Mouse (Mus musculus): Measurements from ENCODE around the gene Slc35f1. TPM values are rescaled to one million over a fixed set of nuclear protein-coding genes. Genes with fewer than 3 reads are reported as not detected.

Gene Slc35f1
- polyA plus RNA-seq, 1 experiment from 2014 or later, result 18.6 TPM

- H3K36me3 ChIP-seq (ENCODE audit: control insufficient read depth, insufficient read depth, low read length), result no peaks in the 10 kb centered on the region
- ATAC-seq (no peak), DNase-seq (ENCODE audit: low spot score) (peak; percentile 27)
- 98% methylated on average over 1 of the region's 1 CpGs for WGBS
- no peaks in the 10 kb centered on the region for H3K27me3 ChIP-seq (replicated peaks; ENCODE audit: control insufficient read depth, insufficient read depth, low read length)
- H3K4me1 ChIP-seq (ENCODE audit: control insufficient read depth, insufficient read depth, low read length), result no peaks in the 10 kb centered on the region
- no peak overlapping the region for H3K4me3 ChIP-seq (ENCODE audit: low read depth, low read length)
- no peaks in the 10 kb centered on the region for H3K9me3 ChIP-seq (replicated peaks; ENCODE audit: control insufficient read depth, low read length)
- H3K9ac ChIP-seq (ENCODE audit: low read length), result no peak overlapping the region
- no peak overlapping the region for H3K27ac ChIP-seq (ENCODE audit: low read depth, low read length)
- no peak overlapping the region for H3K4me2 ChIP-seq (ENCODE audit: low read length)
Measured at GRCm38 (mm10) chr10:52819661-52820060, 129.3 kb downstream of the Slc35f1 start.

DNA sequence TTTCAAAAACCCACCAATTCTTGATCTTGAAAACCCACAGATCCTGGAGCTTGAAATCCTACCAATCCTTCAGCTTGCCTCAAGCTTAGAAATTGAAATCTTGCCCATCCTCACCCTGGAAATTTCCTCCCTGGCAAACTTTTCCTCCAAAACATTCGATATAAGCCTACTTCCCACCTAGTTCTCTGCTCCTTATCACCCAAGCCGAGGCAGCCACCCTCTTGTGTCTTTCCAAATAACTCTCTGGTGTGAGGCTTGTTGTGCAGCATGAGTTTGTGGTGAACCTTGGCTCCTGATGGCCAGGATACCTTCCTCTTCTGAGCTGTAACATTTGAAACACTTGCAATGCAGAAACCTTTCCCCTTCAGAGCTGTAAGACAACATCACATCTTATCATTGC lies 132.6 kb downstream of the Slc35f1 start:
- Histone ChIP-seq H3K36me3 (ENCODE audit: control insufficient read depth, insufficient read depth, low read length) (no peaks in the 10 kb centered on the region), H3K9me3 (replicated peaks; ENCODE audit: control insufficient read depth, low read length) (no peaks in the 10 kb centered on the region), H3K27me3 (replicated peaks; ENCODE audit: control insufficient read depth, insufficient read depth, low read length) (no peaks in the 10 kb centered on the region), H3K4me3 (ENCODE audit: low read depth, low read length) (no peak overlapping the region), H3K4me1 (ENCODE audit: control insufficient read depth, insufficient read depth, low read length) (no peaks in the 10 kb centered on the region), H3K4me2 (ENCODE audit: low read length) (no peak overlapping the region), H3K27ac (ENCODE audit: low read depth, low read length) (no peak overlapping the region), H3K9ac (ENCODE audit: low read length) (no peak overlapping the region)
- DNase-seq (ENCODE audit: low spot score) (no peak), ATAC-seq (no peak)
- 96% methylated on average over 2 of the region's 2 CpGs for WGBS

- Histone ChIP-seq H3K36me3 (ENCODE audit: control insufficient read depth, insufficient read depth, low read length) (no peaks in the 10 kb centered on the region), H3K4me2 (ENCODE audit: low read length) (no peak overlapping the region), H3K27me3 (replicated peaks; ENCODE audit: control insufficient read depth, insufficient read depth, low read length) (no peaks in the 10 kb centered on the region), H3K9ac (ENCODE audit: low read length) (no peak overlapping the region), H3K4me3 (ENCODE audit: low read depth, low read length) (no peak overlapping the region), H3K9me3 (replicated peaks; ENCODE audit: control insufficient read depth, low read length) (no peaks in the 10 kb centered on the region), H3K27ac (ENCODE audit: low read depth, low read length) (no peak overlapping the region), H3K4me1 (ENCODE audit: control insufficient read depth, insufficient read depth, low read length) (no peaks in the 10 kb centered on the region)
- DNase-seq (ENCODE audit: low spot score) (no peak), ATAC-seq (no peak)
- WGBS, result 92% methylated on average over 4 of the region's 4 CpGs
Measured at GRCm38 (mm10) chr10:52825746-52826145, 135.4 kb downstream of the Slc35f1 start.

- Histone ChIP-seq H3K9ac (ENCODE audit: low read length) (no peak overlapping the region), H3K9me3 (replicated peaks; ENCODE audit: control insufficient read depth, low read length) (no peaks in the 10 kb centered on the region), H3K27me3 (replicated peaks; ENCODE audit: control insufficient read depth, insufficient read depth, low read length) (no peaks in the 10 kb centered on the region), H3K4me3 (ENCODE audit: low read depth, low read length) (no peak overlapping the region), H3K36me3 (ENCODE audit: control insufficient read depth, insufficient read depth, low read length) (no peaks in the 10 kb centered on the region), H3K4me1 (ENCODE audit: control insufficient read depth, insufficient read depth, low read length) (peaks cover 7% of the 10 kb centered on the region; the same call in 1 of the 2 replicates), H3K27ac (ENCODE audit: low read depth, low read length) (0 out of 2 replicates have a peak overlapping the region, but pooled peaks have one; percentile 14), H3K4me2 (ENCODE audit: low read length) (no peak overlapping the region)
- DNase-seq (ENCODE audit: low spot score), result peak; percentile 80
- WGBS, result 16% methylated on average over 2 of the region's 2 CpGs
- ATAC-seq, result peak; percentile 60; the same call in 1 of the 2 replicates
Measured at GRCm38 (mm10) chr10:52840819-52841218, 150.5 kb downstream of the Slc35f1 start.

DNA sequence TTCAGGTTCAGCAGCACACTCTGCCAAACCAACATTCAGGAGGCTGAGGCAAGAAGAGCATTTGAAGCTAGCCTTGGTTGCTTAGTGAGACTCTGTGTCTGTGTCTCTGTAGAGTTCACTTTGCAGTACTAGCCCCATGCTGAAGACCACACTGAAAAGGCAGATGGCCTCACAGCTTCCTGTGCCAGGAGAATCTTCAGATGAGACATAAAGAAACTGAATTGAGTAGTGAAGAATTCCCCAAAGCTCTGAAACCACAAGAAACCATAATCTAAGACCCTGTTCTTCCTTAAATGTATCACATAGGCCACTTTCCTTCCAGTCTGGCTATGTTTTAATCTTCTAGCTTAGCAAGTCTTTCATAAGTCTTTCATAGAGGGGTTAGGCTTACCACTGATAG lies 161.7 kb downstream of the Slc35f1 start:
- H3K9ac ChIP-seq (ENCODE audit: low read length), result no peak overlapping the region
- H3K27me3 ChIP-seq (replicated peaks; ENCODE audit: control insufficient read depth, insufficient read depth, low read length), result no peaks in the 10 kb centered on the region
- no peak for ATAC-seq
- no peak overlapping the region for H3K4me2 ChIP-seq (ENCODE audit: low read length)
- no peaks in the 10 kb centered on the region for H3K4me1 ChIP-seq (ENCODE audit: control insufficient read depth, insufficient read depth, low read length)
- H3K9me3 ChIP-seq (replicated peaks; ENCODE audit: control insufficient read depth, low read length), result no peaks in the 10 kb centered on the region
- no peak overlapping the region for H3K27ac ChIP-seq (ENCODE audit: low read depth, low read length)
- DNase-seq (ENCODE audit: low spot score), result no peak
- H3K4me3 ChIP-seq (ENCODE audit: low read depth, low read length), result no peak overlapping the region
- H3K36me3 ChIP-seq (ENCODE audit: control insufficient read depth, insufficient read depth, low read length), result no peaks in the 10 kb centered on the region

GRCm38 (mm10) chr10:52860851-52861250 lies 170.5 kb downstream of the Slc35f1 start:
- 88% methylated on average over 2 of the region's 2 CpGs for WGBS
- ATAC-seq, result no peak
- H3K4me3 ChIP-seq (ENCODE audit: low read depth, low read length), result no peak overlapping the region
- DNase-seq (ENCODE audit: low spot score), result no peak
- H3K9ac ChIP-seq (ENCODE audit: low read length), result no peak overlapping the region
- H3K36me3 ChIP-seq (ENCODE audit: control insufficient read depth, insufficient read depth, low read length), result no peaks in the 10 kb centered on the region
- no peak overlapping the region for H3K4me2 ChIP-seq (ENCODE audit: low read length)
- H3K27me3 ChIP-seq (replicated peaks; ENCODE audit: control insufficient read depth, insufficient read depth, low read length), result no peaks in the 10 kb centered on the region
- no peaks in the 10 kb centered on the region for H3K9me3 ChIP-seq (replicated peaks; ENCODE audit: control insufficient read depth, low read length)
- no peak overlapping the region for H3K27ac ChIP-seq (ENCODE audit: low read depth, low read length)
- H3K4me1 ChIP-seq (ENCODE audit: control insufficient read depth, insufficient read depth, low read length), result peaks cover 7% of the 10 kb centered on the region

DNA sequence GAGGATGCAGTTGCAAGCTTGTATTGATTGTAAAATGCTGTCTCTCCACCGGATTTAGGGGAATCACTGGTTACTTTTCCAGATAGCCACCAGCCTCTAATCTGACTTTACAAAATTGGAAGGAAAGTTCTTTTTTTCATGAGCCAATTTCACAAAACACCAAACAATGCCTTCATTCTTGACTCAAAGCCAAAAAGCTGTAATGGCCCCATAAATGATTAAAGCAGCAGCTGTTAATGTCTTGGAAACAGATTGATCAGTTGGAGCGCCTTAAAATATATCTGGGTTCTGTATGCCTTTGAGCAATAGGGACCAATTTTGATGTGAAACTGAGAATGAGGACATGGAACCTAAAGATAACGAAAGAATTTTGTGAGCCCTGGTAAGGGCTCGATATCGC lies 174.6 kb downstream of the Slc35f1 start:
- Histone ChIP-seq H3K4me1 (ENCODE audit: control insufficient read depth, insufficient read depth, low read length) (peaks cover 7% of the 10 kb centered on the region), H3K4me2 (ENCODE audit: low read length) (no peak overlapping the region), H3K9me3 (replicated peaks; ENCODE audit: control insufficient read depth, low read length) (no peaks in the 10 kb centered on the region), H3K27me3 (replicated peaks; ENCODE audit: control insufficient read depth, insufficient read depth, low read length) (no peaks in the 10 kb centered on the region), H3K27ac (ENCODE audit: low read depth, low read length) (no peak overlapping the region), H3K4me3 (ENCODE audit: low read depth, low read length) (no peak overlapping the region), H3K36me3 (ENCODE audit: control insufficient read depth, insufficient read depth, low read length) (no peaks in the 10 kb centered on the region), H3K9ac (ENCODE audit: low read length) (no peak overlapping the region)
- 71% methylated on average over 5 of the region's 5 CpGs for WGBS
- DNase-seq (ENCODE audit: low spot score) (peak; percentile 71), ATAC-seq (no peak)

GRCm38 (mm10) chr10:52871110-52871509 lies 180.8 kb downstream of the Slc35f1 start:
- DNase-seq (ENCODE audit: low spot score), result no peak
- no peaks in the 10 kb centered on the region for H3K4me1 ChIP-seq (ENCODE audit: control insufficient read depth, insufficient read depth, low read length)
- no peaks in the 10 kb centered on the region for H3K27me3 ChIP-seq (replicated peaks; ENCODE audit: control insufficient read depth, insufficient read depth, low read length)
- no peak overlapping the region for H3K9ac ChIP-seq (ENCODE audit: low read length)
- no peak overlapping the region for H3K4me3 ChIP-seq (ENCODE audit: low read depth, low read length)
- no peak for ATAC-seq
- H3K36me3 ChIP-seq (ENCODE audit: control insufficient read depth, insufficient read depth, low read length), result no peaks in the 10 kb centered on the region
- no peaks in the 10 kb centered on the region for H3K9me3 ChIP-seq (replicated peaks; ENCODE audit: control insufficient read depth, low read length)
- H3K4me2 ChIP-seq (ENCODE audit: low read length), result no peak overlapping the region
- H3K27ac ChIP-seq (ENCODE audit: low read depth, low read length), result no peak overlapping the region

DNA sequence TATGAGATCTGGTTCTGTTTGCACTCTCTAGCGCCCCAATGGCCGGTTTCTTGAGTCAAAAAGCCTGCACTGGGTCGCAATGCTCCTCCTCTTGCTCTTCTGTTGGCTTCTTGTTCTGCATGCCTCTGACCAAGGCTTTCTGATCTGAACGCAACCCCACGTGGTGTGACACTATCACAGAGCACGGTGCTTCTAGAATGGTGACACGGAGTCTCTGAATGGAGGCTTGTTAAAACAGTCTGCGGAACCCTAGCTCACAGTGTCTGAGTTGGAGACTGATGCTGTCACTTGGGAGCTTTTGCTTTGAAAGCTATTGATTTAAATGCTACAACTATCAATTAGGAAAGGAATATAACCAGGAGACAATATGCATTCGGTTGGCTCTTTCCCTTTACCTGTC lies 183.8 kb downstream of the Slc35f1 start:
- 70% methylated on average over 9 of the region's 9 CpGs for WGBS

More for the DNA sequence above, 183.8 kb downstream of the Slc35f1 start:
- Histone ChIP-seq H3K9ac (ENCODE audit: low read length) (no peak overlapping the region), H3K27ac (ENCODE audit: low read depth, low read length) (no peak overlapping the region), H3K9me3 (replicated peaks; ENCODE audit: control insufficient read depth, low read length) (no peaks in the 10 kb centered on the region), H3K36me3 (ENCODE audit: control insufficient read depth, insufficient read depth, low read length) (no peaks in the 10 kb centered on the region), H3K4me1 (ENCODE audit: control insufficient read depth, insufficient read depth, low read length) (peaks cover 9% of the 10 kb centered on the region), H3K4me2 (ENCODE audit: low read length) (no peak overlapping the region), H3K27me3 (replicated peaks; ENCODE audit: control insufficient read depth, insufficient read depth, low read length) (no peaks in the 10 kb centered on the region), H3K4me3 (ENCODE audit: low read depth, low read length) (no peak overlapping the region)
- DNase-seq (ENCODE audit: low spot score) (no peak), ATAC-seq (no peak)
